Mouse (Mus musculus) brain, embryonic 14.5 days (tissue): ENCODE measurements around the gene Ltbr.

Experiments
- CTCF ChIP-seq: fragments of 200-500 bp; IDR thresholded peaks from 2 replicates; pipeline ENCODE4 v1.5.1; 2012; ENCODE audit warnings: inconsistent platforms, mild to moderate bottlenecking, moderate library complexity, borderline replicate concordance; ENCODE audit not compliant: insufficient read depth, insufficient read length; ENCODE audit errors: extremely low read depth
- POLR2A ChIP-seq: fragments of 200-500 bp; IDR thresholded peaks from 2 replicates; pipeline ENCODE4 v1.6.1; 2012; ENCODE audit warnings: mild to moderate bottlenecking, inconsistent platforms, borderline replicate concordance; ENCODE audit not compliant: poor library complexity, insufficient read depth, insufficient read length, severe bottlenecking; ENCODE audit errors: extremely low read depth

GRCm38 (mm10) chr6:125363021-125363420 lies 49.3 kb upstream of the Ltbr start:
- no peak for TF ChIP-seq CTCF
- TF ChIP-seq POLR2A = no peak
